Mouse (Mus musculus): Measurements from ENCODE around the gene Kcnmb3. TPM values are rescaled to one million over a fixed set of nuclear protein-coding genes. Genes with fewer than 3 reads are reported as not detected.
A peak's percentile ranks its signal among the peaks of the same experiment; 100 is the strongest.

Gene Kcnmb3
- total RNA-seq (2021), result under 1 TPM in 1 of 2 experiments, not detected in 1; 0.61 TPM

- intact Hi-C loops (cut with DNase I), result no loop called here
- peak in 1 of 2 experiments; percentile 11 for DNase-seq (ENCODE audit: extremely low spot score in 1 of 2, low spot score in 2 of 2)
Measured at GRCm38 (mm10) chr3:32492097-32493090, at the start of gene Kcnmb3. Kcnmb3 (minus strand) TSS chr3:32492231.

GRCm38 (mm10) chr3:32538091-32538490, 46.1 kb upstream of the Kcnmb3 start:
- intact Hi-C loops (cut with DNase I), result no loop called here
- DNase-seq (ENCODE audit: extremely low spot score in 1 of 2, low spot score in 2 of 2), result no peak

GRCm38 (mm10) chr3:32537556-32537955, 45.5 kb upstream of the Kcnmb3 start:
- peak; percentile 57 to 66 for DNase-seq (ENCODE audit: extremely low spot score in 1 of 2, low spot score in 2 of 2)
- intact Hi-C loops (cut with DNase I), result no loop called here

- DNase-seq (ENCODE audit: extremely low spot score in 1 of 2, low spot score in 2 of 2), result no peak
- intact Hi-C loops (cut with DNase I), result no loop called here
Measured at GRCm38 (mm10) chr3:32535692-32536091, 43.7 kb upstream of the Kcnmb3 start.

GRCm38 (mm10) chr3:32530041-32530440, 38.0 kb upstream of the Kcnmb3 start:
- no peak for DNase-seq (ENCODE audit: extremely low spot score in 1 of 2, low spot score in 2 of 2)
- intact Hi-C loops (cut with DNase I), result no loop called here

- DNase-seq (ENCODE audit: extremely low spot score in 1 of 2, low spot score in 2 of 2), result peak; percentile 93 to 95
- intact Hi-C loops (cut with DNase I), result no loop called here
Measured at GRCm38 (mm10) chr3:32529303-32529898, 37.4 kb upstream of the Kcnmb3 start, which contains the start of gene Mfn1. Mfn1 (plus strand) TSS chr3:32529465.

- DNase-seq (ENCODE audit: extremely low spot score in 1 of 2, low spot score in 2 of 2), result no peak
- intact Hi-C loops (cut with DNase I), result no loop called here
Measured at GRCm38 (mm10) chr3:32527181-32527580, 35.1 kb upstream of the Kcnmb3 start.

- no peak for DNase-seq (ENCODE audit: extremely low spot score in 1 of 2, low spot score in 2 of 2)
- intact Hi-C loops (cut with DNase I), result loop anchor here (10.0 kb wide), 1 partner anchor 119 kb away; the partner anchor contains the start of gene Pik3ca
Measured at GRCm38 (mm10) chr3:32513528-32513927, 21.5 kb upstream of the Kcnmb3 start.

- intact Hi-C loops (cut with DNase I), result loop anchor here (10.0 kb wide), 1 partner anchor 118 kb away; the partner anchor contains the start of gene Pik3ca
- DNase-seq (ENCODE audit: extremely low spot score in 1 of 2, low spot score in 2 of 2), result no peak
Measured at GRCm38 (mm10) chr3:32512686-32513284, 20.8 kb upstream of the Kcnmb3 start.

- intact Hi-C loops (cut with DNase I), result loop anchor here (10.0 kb wide), 1 partner anchor 116 kb away; the partner anchor contains the start of gene Pik3ca
Measured at GRCm38 (mm10) chr3:32511191-32511550, 19.1 kb upstream of the Kcnmb3 start.

GRCm38 (mm10) chr3:32510375-32511190, 18.6 kb upstream of the Kcnmb3 start:
- intact Hi-C loops (cut with DNase I), result loop anchor here (10.0 kb wide), 1 partner anchor 116 kb away; the partner anchor contains the start of gene Pik3ca
- peak; percentile 87 to 96 for DNase-seq (ENCODE audit: extremely low spot score in 1 of 2, low spot score in 2 of 2)

More at GRCm38 (mm10) chr3:32511191-32511550, 19.1 kb upstream of the Kcnmb3 start:
- no peak for DNase-seq (ENCODE audit: extremely low spot score in 1 of 2, low spot score in 2 of 2)

- intact Hi-C loops (cut with DNase I), result loop anchor here (1.0 to 10.0 kb wide), 3 partner anchors 115 to 717 kb away; partner anchors contain the start of gene Pik3ca
- DNase-seq (ENCODE audit: extremely low spot score in 1 of 2, low spot score in 2 of 2), result no peak
Measured at GRCm38 (mm10) chr3:32509496-32510374, 17.7 kb upstream of the Kcnmb3 start, which contains the start of gene Zfp639. Zfp639 (plus strand) TSS chr3:32510259.

GRCm38 (mm10) chr3:32508666-32509324, 16.8 kb upstream of the Kcnmb3 start:
- intact Hi-C loops (cut with DNase I), result loop anchor here (1.0 to 5.0 kb wide), 2 partner anchors 175 to 716 kb away; no protein-coding TSS in a partner anchor
- peak; percentile 68 to 75 for DNase-seq (ENCODE audit: extremely low spot score in 1 of 2, low spot score in 2 of 2)

GRCm38 (mm10) chr3:32506366-32507225, 14.6 kb upstream of the Kcnmb3 start:
- intact Hi-C loops (cut with DNase I), result loop anchor here (5.0 kb wide), 1 partner anchor 714 kb away; no protein-coding TSS in a partner anchor
- no peak for DNase-seq (ENCODE audit: extremely low spot score in 1 of 2, low spot score in 2 of 2)

GRCm38 (mm10) chr3:32505841-32506240, 13.8 kb upstream of the Kcnmb3 start:
- intact Hi-C loops (cut with DNase I), result loop anchor here (5.0 kb wide), 1 partner anchor 714 kb away; no protein-coding TSS in a partner anchor
- DNase-seq (ENCODE audit: extremely low spot score in 1 of 2, low spot score in 2 of 2), result no peak

GRCm38 (mm10) chr3:32500346-32500745, 8.3 kb upstream of the Kcnmb3 start:
- intact Hi-C loops (cut with DNase I), result no loop called here
- DNase-seq (ENCODE audit: extremely low spot score in 1 of 2, low spot score in 2 of 2), result no peak
